ENCODE assay signal across 17 mouse cellular contexts in genomic region chr1:131511131-131511530, GRCm38 (mm10).
"Had no signal": no experiment of that assay in that cellular context is flagged by ENCODE, and none has a peak within 500 bp of the region (broad histone marks: within the 10 kb centered on the region; RNA-seq: fewer than 3 reads in every experiment).

No protein-coding gene starts in this region.

- H3K9ac ChIP-seq: intestine, embryonic 15.5 days; limb, embryonic 15.5 days; liver, embryonic 13.5 days; liver, postnatal 0 days; lung, embryonic 15.5 days; midbrain, embryonic 13.5 days; neural tube, embryonic 15.5 days had no signal

- H3K27me3 ChIP-seq: intestine, embryonic 15.5 days; limb, embryonic 15.5 days; liver, embryonic 13.5 days; lung, embryonic 15.5 days; megakaryocyte, embryonic 14.5 days; midbrain, embryonic 13.5 days; neural tube, embryonic 15.5 days had no signal

- H3K36me3 ChIP-seq: intestine, embryonic 15.5 days; limb, embryonic 15.5 days; liver, embryonic 13.5 days; lung, embryonic 15.5 days; midbrain, embryonic 13.5 days; neural tube, embryonic 15.5 days had no signal

- H3K4me3 ChIP-seq: intestine, embryonic 15.5 days; limb, embryonic 15.5 days; liver, embryonic 13.5 days; lung, embryonic 15.5 days; megakaryocyte, embryonic 14.5 days; midbrain, embryonic 13.5 days; myocyte; neural tube, embryonic 15.5 days had no signal

- H3K4me1 ChIP-seq: intestine, embryonic 15.5 days had no signal

- H3K4me2 ChIP-seq: intestine, embryonic 15.5 days; limb, embryonic 15.5 days; liver, embryonic 13.5 days; lung, embryonic 15.5 days; midbrain, embryonic 13.5 days; neural tube, embryonic 15.5 days had no signal

- DNase-seq: kidney, adult 18-20 months; kidney, postnatal 10 days; kidney, postnatal 4 days; layer of hippocampus, postnatal 36 days; liver, embryonic 13.5 days; liver, postnatal 0 days; lung, postnatal 36 days; right cerebral cortex, adult 18-20 months; thymus, adult 2 months; thymus, postnatal 25 days had no signal

- H3K9me3 ChIP-seq: intestine, embryonic 15.5 days; limb, embryonic 15.5 days; liver, embryonic 13.5 days; lung, embryonic 15.5 days; megakaryocyte, embryonic 14.5 days; midbrain, embryonic 13.5 days; neural tube, embryonic 15.5 days had no signal

- ATAC-seq: intestine, embryonic 15.5 days; liver, postnatal 0 days; midbrain, embryonic 13.5 days had no signal

- H3K27ac ChIP-seq: intestine, embryonic 15.5 days; liver, embryonic 13.5 days; midbrain, embryonic 13.5 days; neural tube, embryonic 15.5 days had no signal
